Comparison of ENCODE assay signal across 17 mouse cellular contexts in genomic region chr10:110240667-110241066, GRCm38 (mm10).
"Had no signal": no experiment of that assay in that cellular context is flagged by ENCODE, and none has a peak within 500 bp of the region (broad histone marks: within the 10 kb centered on the region; RNA-seq: fewer than 3 reads in every experiment).

No protein-coding gene starts in this region.

- H3K27me3 ChIP-seq: liver, embryonic 13.5 days; neural tube, embryonic 13.5 days had no signal

- ATAC-seq: midbrain, embryonic 16.5 days had no signal

- H3K4me1 ChIP-seq: liver, embryonic 13.5 days had no signal

- DNase-seq: kidney, adult 18-20 months; kidney, adult 9 months; kidney, postnatal 14 days; kidney, postnatal 4 days; liver, embryonic 13.5 days; lung, adult 2 months; lung, postnatal 14 days; right cerebral cortex, adult 18-20 months; right cerebral cortex, postnatal 14 days; right cerebral cortex, postnatal 4 days; thymus, adult 2 months; thymus, postnatal 25 days had no signal

- H3K9me3 ChIP-seq: liver, embryonic 13.5 days; neural tube, embryonic 13.5 days had no signal

- H3K36me3 ChIP-seq: liver, embryonic 13.5 days; neural tube, embryonic 13.5 days had no signal

- H3K9ac ChIP-seq: liver, embryonic 13.5 days; neural tube, embryonic 13.5 days had no signal

- H3K4me3 ChIP-seq: liver, embryonic 13.5 days; myocyte; neural tube, embryonic 13.5 days had no signal

- H3K27ac ChIP-seq: liver, embryonic 13.5 days; macrophage; neural tube, embryonic 13.5 days; stomach, postnatal 0 days had no signal

- H3K4me2 ChIP-seq: liver, embryonic 13.5 days; neural tube, embryonic 13.5 days had no signal
